Comparison of ENCODE assay signal across 12 mouse cellular contexts in genomic region chr12:71624076-71624475, GRCm38 (mm10).
DNase-seq lines count a peak whose midpoint lies in the region; ATAC-seq lines count a peak whose summit lies in the region.
"Had no signal": no experiment of that assay in that cellular context is flagged by ENCODE, and none has a peak within 500 bp of the region (broad histone marks: within the 10 kb centered on the region; RNA-seq: fewer than 3 reads in every experiment).

No protein-coding gene starts in this region.

- H3K4me2 ChIP-seq in forebrain, embryonic 15.5 days (replicated peaks), result no peak overlapping the region
- no peak overlapping the region for H3K4me2 ChIP-seq in forebrain, embryonic 13.5 days
- H3K4me2 ChIP-seq: heart, embryonic 15.5 days; hindbrain, embryonic 12.5 days had no signal

- ATAC-seq in forebrain, embryonic 15.5 days (replicated peaks), result no peak
- no peak for ATAC-seq in forebrain, embryonic 13.5 days

- no peaks in the 10 kb centered on the region for H3K36me3 ChIP-seq in forebrain, embryonic 15.5 days
- no peaks in the 10 kb centered on the region for H3K36me3 ChIP-seq in forebrain, embryonic 13.5 days (ENCODE audit: poor library complexity, severe bottlenecking)
- no peaks in the 10 kb centered on the region for H3K36me3 ChIP-seq in midbrain, embryonic 10.5 days
- H3K36me3 ChIP-seq in hindbrain, embryonic 10.5 days, result no peaks in the 10 kb centered on the region
- H3K36me3 ChIP-seq: heart, embryonic 15.5 days; hindbrain, embryonic 12.5 days had no signal

- peaks cover 27% of the 10 kb centered on the region for H3K4me1 ChIP-seq in forebrain, embryonic 15.5 days
- peaks cover 19% of the 10 kb centered on the region; the same call in 1 of the 2 replicates for H3K4me1 ChIP-seq in forebrain, embryonic 13.5 days
- H3K4me1 ChIP-seq in midbrain, embryonic 10.5 days, result peaks cover 24% of the 10 kb centered on the region
- H3K4me1 ChIP-seq in hindbrain, embryonic 10.5 days (replicated peaks), result peaks cover 50% of the 10 kb centered on the region

- peak; percentile 15 to 42 for DNase-seq in layer of hippocampus, adult 18-20 months (ENCODE audit: low spot score in 2 of 2)
- no peak for DNase-seq in layer of hippocampus, adult 9-10 months (ENCODE audit: low spot score)
- peak; percentile 37 for DNase-seq in brain, embryonic 18.5 days (ENCODE audit: low read depth, low spot score)
- DNase-seq in cerebellum, postnatal 10 days, result peak; percentile 80
- no peak for DNase-seq in midbrain, embryonic 10.5 days (ENCODE audit: low spot score)
- DNase-seq in hindbrain, embryonic 10.5 days (ENCODE audit: low spot score), result no peak
- DNase-seq: kidney, adult 18-20 months; kidney, postnatal 4 days had no signal

- H3K4me3 ChIP-seq in forebrain, embryonic 15.5 days, result no peak overlapping the region
- H3K4me3 ChIP-seq in forebrain, embryonic 13.5 days, result no peak overlapping the region
- no peak overlapping the region for H3K4me3 ChIP-seq in midbrain, embryonic 10.5 days
- no peak overlapping the region for H3K4me3 ChIP-seq in hindbrain, embryonic 10.5 days
- H3K4me3 ChIP-seq: heart, embryonic 15.5 days; hindbrain, embryonic 12.5 days had no signal

- peak overlapping the region; percentile 53 for H3K27ac ChIP-seq in forebrain, embryonic 15.5 days (replicated peaks)
- no peak overlapping the region for H3K27ac ChIP-seq in forebrain, embryonic 13.5 days
- no peak overlapping the region for H3K27ac ChIP-seq in midbrain, embryonic 10.5 days (replicated peaks)
- no peak overlapping the region for H3K27ac ChIP-seq in hindbrain, embryonic 10.5 days
- H3K27ac ChIP-seq: heart, embryonic 15.5 days; hindbrain, embryonic 12.5 days had no signal

- WGBS in forebrain, embryonic 15.5 days, result 58% methylated on average over 8 of the region's 8 CpGs
- 75% methylated on average over 8 of the region's 8 CpGs for WGBS in forebrain, embryonic 13.5 days
- WGBS in midbrain, embryonic 10.5 days, result 89% methylated on average over 8 of the region's 8 CpGs
- 91% methylated on average over 8 of the region's 8 CpGs for WGBS in hindbrain, embryonic 10.5 days

- H3K9ac ChIP-seq in forebrain, embryonic 15.5 days (replicated peaks), result no peak overlapping the region
- no peak overlapping the region for H3K9ac ChIP-seq in forebrain, embryonic 13.5 days
- H3K9ac ChIP-seq: heart, embryonic 15.5 days; hindbrain, embryonic 12.5 days had no signal

- H3K27me3 ChIP-seq in forebrain, embryonic 15.5 days, result no peaks in the 10 kb centered on the region
- no peaks in the 10 kb centered on the region for H3K27me3 ChIP-seq in forebrain, embryonic 13.5 days
- no peaks in the 10 kb centered on the region for H3K27me3 ChIP-seq in midbrain, embryonic 10.5 days (ENCODE audit: low read depth, poor library complexity, severe bottlenecking)
- H3K27me3 ChIP-seq in hindbrain, embryonic 10.5 days (ENCODE audit: insufficient read depth, poor library complexity, severe bottlenecking), result no peaks in the 10 kb centered on the region
- H3K27me3 ChIP-seq: heart, embryonic 15.5 days; hindbrain, embryonic 12.5 days had no signal

- no peaks in the 10 kb centered on the region for H3K9me3 ChIP-seq in forebrain, embryonic 15.5 days
- no peaks in the 10 kb centered on the region for H3K9me3 ChIP-seq in forebrain, embryonic 13.5 days (replicated peaks)
- no peaks in the 10 kb centered on the region for H3K9me3 ChIP-seq in midbrain, embryonic 10.5 days (replicated peaks)
- no peaks in the 10 kb centered on the region for H3K9me3 ChIP-seq in hindbrain, embryonic 10.5 days
- H3K9me3 ChIP-seq: heart, embryonic 15.5 days; hindbrain, embryonic 12.5 days had no signal

Comparison
In these comparisons a context has a peak if more than half of its experiments do, and no peak if none do; other contexts are left out.
1. DNase-seq: peak in layer of hippocampus, adult 18-20 months (2 of 2), brain, embryonic 18.5 days (single experiment) and cerebellum, postnatal 10 days (2 of 2); none in layer of hippocampus, adult 9-10 months (single experiment), midbrain, embryonic 10.5 days (single experiment) and hindbrain, embryonic 10.5 days (single experiment).